Mouse (Mus musculus) lung, adult 2 months (tissue): ENCODE measurements around the gene Hcfc1r1.

Experiments
- CTCF ChIP-seq: fragments of 200-500 bp; IDR thresholded peaks from 2 replicates; pipeline ENCODE4 v1.5.1; 2011; ENCODE audit warnings: mild to moderate bottlenecking, low read length, control low read depth; ENCODE audit not compliant: insufficient read depth
- POLR2A ChIP-seq: fragments of 200-500 bp; IDR thresholded peaks from 2 replicates; pipeline ENCODE4 v1.6.1; 2011; ENCODE audit warnings: low read depth, mild to moderate bottlenecking, control low read depth, low read length, borderline replicate concordance; ENCODE audit errors: extremely low read depth

- TF ChIP-seq POLR2A: no peak
- TF ChIP-seq CTCF: peak; percentile 77
These were observed 43.0 kb upstream of the Hcfc1r1 start for GRCm38 (mm10) chr17:23630195-23631020.
